Mouse (Mus musculus) stomach, postnatal 0 days (tissue): ENCODE measurements around the gene Gm815. TPM values are rescaled to one million over a fixed set of nuclear protein-coding genes. Genes with fewer than 3 reads are reported as not detected.

Experiments
- ATAC-seq: fragments of 200-750 bp; cut with Nextera tagmentation; 2 replicates; pipeline ENCODE4 v1.8.0; 2017; ENCODE audit not compliant: low FRiP score, low TSS enrichment
- DNase-seq: peaks from one replicate; pipeline ENCODE4 v3.0.0-alpha.2; 2016; ENCODE audit warnings: low spot score
- H3K27ac ChIP-seq: fragments of 300-500 bp; sonication (generic); replicated peaks from 2 replicates; pipeline ENCODE4 v1.5.1; 2014; ENCODE audit warnings: mild to moderate bottlenecking, control low read depth
- H3K27me3 ChIP-seq: fragments of 300-500 bp; sonication (generic); 2 replicates; pipeline ENCODE4 v1.6.1; 2014; ENCODE audit warnings: low read length; ENCODE audit not compliant: control insufficient read depth, insufficient read depth
- H3K36me3 ChIP-seq: fragments of 300-500 bp; sonication (generic); 2 replicates; pipeline ENCODE4 v1.6.1; 2014; ENCODE audit warnings: low read length, mixed read lengths; ENCODE audit not compliant: control insufficient read depth, insufficient read depth
- H3K4me1 ChIP-seq: fragments of 300-500 bp; sonication (generic); replicated peaks from 2 replicates; pipeline ENCODE4 v1.6.1; 2014; ENCODE audit warnings: antibody characterized with exemption; ENCODE audit not compliant: control insufficient read depth, insufficient read depth
- H3K4me2 ChIP-seq: fragments of 300-500 bp; sonication (generic); replicated peaks from 2 replicates; pipeline ENCODE4 v1.6.1; 2014; ENCODE audit warnings: low read depth, mild to moderate bottlenecking, control low read depth, moderate library complexity
- H3K4me3 ChIP-seq: fragments of 300-500 bp; sonication (generic); 2 replicates; pipeline ENCODE4 v1.5.1; 2014; ENCODE audit warnings: low read depth, low read length, control low read depth
- H3K9ac ChIP-seq: fragments of 300-500 bp; sonication (generic); 2 replicates; pipeline ENCODE4 v1.6.1; 2014; ENCODE audit warnings: mild to moderate bottlenecking, low read length, control low read depth, mixed read lengths
- H3K9me3 ChIP-seq: fragments of 300-500 bp; sonication (generic); 2 replicates; pipeline ENCODE4 v1.6.1; 2016; ENCODE audit warnings: low read length; ENCODE audit not compliant: control insufficient read depth
- CTCF ChIP-seq: IDR thresholded peaks from 2 replicates; pipeline ENCODE4 v1.5.1; 2016; ENCODE audit warnings: antibody characterized with exemption, low read depth, mild to moderate bottlenecking, moderate library complexity
- EP300 ChIP-seq: optimal IDR thresholded peaks from 2 replicates; pipeline ENCODE3; 2016; ENCODE audit warnings: antibody characterized with exemption
- WGBS: fragments of 180-500 bp; shearing (Covaris S2); extraction: QIAGEN DNeasy Blood & Tissue Kit; methylation state at CpG from one replicate; pipeline ENCODE4 v1.1.7; 2014; 5-methylcytosine and 5-hydroxymethylcytosine counted together
- polyA plus RNA-seq: library from polyadenylated mRNA; unstranded; fragments of >200 nt; fragmentation: Nextera tagmentation; extraction: Ambion mirVana; gene quantifications from 2 replicates; pipeline ENCODE4 v1.2.1, GENCODE M21; 2015

Gm815 gene
- polyA plus RNA-seq, 1 experiment from 2014 or later = not detected

GRCm38 (mm10) chr19:26858427-26859194, 27.1 kb upstream of the Gm815 start:
- ATAC-seq (no peak), DNase-seq (no peak)
- no peak overlapping the region for H3K27ac ChIP-seq
- H3K9me3 ChIP-seq = no peaks in the 10 kb centered on the region
- no peaks in the 10 kb centered on the region for H3K36me3 ChIP-seq
- TF ChIP-seq CTCF = no peak
- no peak for TF ChIP-seq EP300
- H3K9ac ChIP-seq = no peak overlapping the region
- H3K27me3 ChIP-seq = no peaks in the 10 kb centered on the region
- no peak overlapping the region for H3K4me2 ChIP-seq
- H3K4me1 ChIP-seq = no peaks in the 10 kb centered on the region
- 59% methylated on average over 12 of the region's 12 CpGs for WGBS
- H3K4me3 ChIP-seq = no peak overlapping the region

GRCm38 (mm10) chr19:26859195-26859570, 26.5 kb upstream of the Gm815 start:
- Histone ChIP-seq H3K36me3 (no peaks in the 10 kb centered on the region), H3K4me1 (no peaks in the 10 kb centered on the region), H3K27me3 (no peaks in the 10 kb centered on the region), H3K27ac (no peak overlapping the region), H3K9ac (no peak overlapping the region), H3K4me3 (no peak overlapping the region), H3K9me3 (no peaks in the 10 kb centered on the region), H3K4me2 (no peak overlapping the region)
- no peak for ATAC-seq
- TF ChIP-seq CTCF (no peak), EP300 (no peak)
- DNase-seq = no peak
- 81% methylated on average over 5 of the region's 5 CpGs for WGBS

- Histone ChIP-seq H3K36me3 (no peaks in the 10 kb centered on the region), H3K4me3 (no peak overlapping the region), H3K27ac (no peak overlapping the region), H3K9me3 (no peaks in the 10 kb centered on the region), H3K4me1 (peaks cover 6% of the 10 kb centered on the region; the same call in 1 of the 2 replicates), H3K4me2 (no peak overlapping the region), H3K27me3 (no peaks in the 10 kb centered on the region), H3K9ac (no peak overlapping the region)
- TF ChIP-seq CTCF = no peak
- TF ChIP-seq EP300 = no peak
- 40% methylated on average over 5 of the region's 5 CpGs for WGBS
- DNase-seq = no peak
- ATAC-seq = no peak; the same call in 1 of the 2 replicates
Measured at GRCm38 (mm10) chr19:26863662-26864061, 22.0 kb upstream of the Gm815 start.

GRCm38 (mm10) chr19:26864975-26865690, 20.5 kb upstream of the Gm815 start:
- no peak for ATAC-seq
- no peak overlapping the region for H3K4me2 ChIP-seq

GRCm38 (mm10) chr19:26865736-26866135, 19.9 kb upstream of the Gm815 start:
- Histone ChIP-seq H3K4me1 (peaks cover 6% of the 10 kb centered on the region; the same call in 1 of the 2 replicates), H3K36me3 (no peaks in the 10 kb centered on the region), H3K4me3 (no peak overlapping the region), H3K9me3 (no peaks in the 10 kb centered on the region), H3K4me2 (no peak overlapping the region), H3K9ac (no peak overlapping the region), H3K27ac (no peak overlapping the region), H3K27me3 (no peaks in the 10 kb centered on the region)
- no peak for DNase-seq
- ATAC-seq = 0 out of 2 replicates have a peak, but pooled peaks have one; percentile 24
- 16% methylated on average over 7 of the region's 7 CpGs for WGBS
- no peak for TF ChIP-seq EP300
- TF ChIP-seq CTCF = no peak

More at GRCm38 (mm10) chr19:26864975-26865690, 20.5 kb upstream of the Gm815 start:
- Histone ChIP-seq H3K9ac (no peak overlapping the region), H3K4me1 (peaks cover 6% of the 10 kb centered on the region; the same call in 1 of the 2 replicates), H3K36me3 (no peaks in the 10 kb centered on the region), H3K27ac (no peak overlapping the region), H3K27me3 (no peaks in the 10 kb centered on the region), H3K9me3 (no peaks in the 10 kb centered on the region), H3K4me3 (no peak overlapping the region)
- TF ChIP-seq EP300 (no peak), CTCF (no peak)
- 86% methylated on average over 15 of the region's 15 CpGs for WGBS
- no peak for DNase-seq

- Histone ChIP-seq H3K4me2 (no peak overlapping the region), H3K27ac (no peak overlapping the region), H3K9me3 (no peaks in the 10 kb centered on the region), H3K27me3 (no peaks in the 10 kb centered on the region), H3K4me3 (no peak overlapping the region), H3K4me1 (peaks cover 8% of the 10 kb centered on the region; the same call in 1 of the 2 replicates), H3K36me3 (no peaks in the 10 kb centered on the region), H3K9ac (no peak overlapping the region)
- TF ChIP-seq EP300 = no peak
- no peak for TF ChIP-seq CTCF
- ATAC-seq (no peak), DNase-seq (no peak)
- WGBS = 63% methylated on average over 3 of the region's 3 CpGs
Measured at GRCm38 (mm10) chr19:26869591-26869990, 16.1 kb upstream of the Gm815 start.
